Mouse (Mus musculus): Measurements from ENCODE around the gene Gbe1. TPM values are rescaled to one million over a fixed set of nuclear protein-coding genes. Genes with fewer than 3 reads are reported as not detected.

Gene Gbe1
- polyA plus RNA-seq, 1 experiment from 2014 or later = 27.4 TPM

- Histone ChIP-seq H3K9me3 (replicated peaks; ENCODE audit: control insufficient read depth, low read length) (no peaks in the 10 kb centered on the region), H3K4me3 (replicated peaks; ENCODE audit: low read length) (no peak overlapping the region), H3K4me1 (ENCODE audit: control insufficient read depth, insufficient read depth, low read length) (no peaks in the 10 kb centered on the region), H3K9ac (ENCODE audit: low read length) (no peak overlapping the region), H3K27ac (ENCODE audit: low read length) (no peak overlapping the region), H3K36me3 (ENCODE audit: control insufficient read depth, insufficient read depth, low read length) (0 out of 2 replicates have a peak, but pooled peaks cover 4% of the 10 kb centered on the region), H3K4me2 (ENCODE audit: low read depth, low read length) (no peak overlapping the region), H3K27me3 (ENCODE audit: control insufficient read depth, insufficient read depth, low read length) (no peaks in the 10 kb centered on the region)
- WGBS = 96% methylated on average over 1 of the region's 1 CpGs
- ATAC-seq (ENCODE audit: insufficient read depth, low FRiP score) = no peak
Measured at GRCm38 (mm10) chr16:70385494-70385893, 71.7 kb downstream of the Gbe1 start.

GRCm38 (mm10) chr16:70387385-70387784, 73.6 kb downstream of the Gbe1 start:
- no peak overlapping the region for H3K4me3 ChIP-seq (replicated peaks; ENCODE audit: low read length)
- WGBS = 100% methylated on average over 2 of the region's 2 CpGs
- no peak for ATAC-seq (ENCODE audit: insufficient read depth, low FRiP score)

GRCm38 (mm10) chr16:70395276-70395675, 81.5 kb downstream of the Gbe1 start:
- H3K36me3 ChIP-seq (ENCODE audit: control insufficient read depth, insufficient read depth, low read length) = 0 out of 2 replicates have a peak, but pooled peaks cover 1% of the 10 kb centered on the region
- H3K9me3 ChIP-seq (replicated peaks; ENCODE audit: control insufficient read depth, low read length) = no peaks in the 10 kb centered on the region
- no peak overlapping the region for H3K9ac ChIP-seq (ENCODE audit: low read length)
- no peak overlapping the region for H3K27ac ChIP-seq (ENCODE audit: low read length)
- 86% methylated on average over 3 of the region's 3 CpGs for WGBS
- no peaks in the 10 kb centered on the region for H3K4me1 ChIP-seq (ENCODE audit: control insufficient read depth, insufficient read depth, low read length)
- ATAC-seq (ENCODE audit: insufficient read depth, low FRiP score) = no peak
- no peaks in the 10 kb centered on the region for H3K27me3 ChIP-seq (ENCODE audit: control insufficient read depth, insufficient read depth, low read length)
- no peak overlapping the region for H3K4me2 ChIP-seq (ENCODE audit: low read depth, low read length)
- H3K4me3 ChIP-seq (replicated peaks; ENCODE audit: low read length) = no peak overlapping the region

More at GRCm38 (mm10) chr16:70387385-70387784, 73.6 kb downstream of the Gbe1 start:
- Histone ChIP-seq H3K27me3 (ENCODE audit: control insufficient read depth, insufficient read depth, low read length) (no peaks in the 10 kb centered on the region), H3K9me3 (replicated peaks; ENCODE audit: control insufficient read depth, low read length) (no peaks in the 10 kb centered on the region), H3K4me2 (ENCODE audit: low read depth, low read length) (no peak overlapping the region), H3K4me1 (ENCODE audit: control insufficient read depth, insufficient read depth, low read length) (no peaks in the 10 kb centered on the region), H3K27ac (ENCODE audit: low read length) (no peak overlapping the region), H3K36me3 (ENCODE audit: control insufficient read depth, insufficient read depth, low read length) (0 out of 2 replicates have a peak, but pooled peaks cover 4% of the 10 kb centered on the region), H3K9ac (ENCODE audit: low read length) (no peak overlapping the region)

GRCm38 (mm10) chr16:70407780-70408179, 94.0 kb downstream of the Gbe1 start:
- H3K9ac ChIP-seq (ENCODE audit: low read length) = no peak overlapping the region
- ATAC-seq (ENCODE audit: insufficient read depth, low FRiP score) = no peak
- no peak overlapping the region for H3K4me2 ChIP-seq (ENCODE audit: low read depth, low read length)
- no peaks in the 10 kb centered on the region for H3K36me3 ChIP-seq (ENCODE audit: control insufficient read depth, insufficient read depth, low read length)
- no peaks in the 10 kb centered on the region for H3K27me3 ChIP-seq (ENCODE audit: control insufficient read depth, insufficient read depth, low read length)
- WGBS = 91% methylated on average over 2 of the region's 2 CpGs
- no peak overlapping the region for H3K27ac ChIP-seq (ENCODE audit: low read length)
- H3K4me3 ChIP-seq (replicated peaks; ENCODE audit: low read length) = no peak overlapping the region
- H3K4me1 ChIP-seq (ENCODE audit: control insufficient read depth, insufficient read depth, low read length) = no peaks in the 10 kb centered on the region
- H3K9me3 ChIP-seq (replicated peaks; ENCODE audit: control insufficient read depth, low read length) = no peaks in the 10 kb centered on the region

GRCm38 (mm10) chr16:70421077-70421476, 107.3 kb downstream of the Gbe1 start:
- no peaks in the 10 kb centered on the region for H3K4me1 ChIP-seq (ENCODE audit: control insufficient read depth, insufficient read depth, low read length)
- no peak overlapping the region for H3K27ac ChIP-seq (ENCODE audit: low read length)
- no peaks in the 10 kb centered on the region for H3K27me3 ChIP-seq (ENCODE audit: control insufficient read depth, insufficient read depth, low read length)
- H3K9me3 ChIP-seq (replicated peaks; ENCODE audit: control insufficient read depth, low read length) = no peaks in the 10 kb centered on the region
- no peak overlapping the region for H3K9ac ChIP-seq (ENCODE audit: low read length)
- no peak for ATAC-seq (ENCODE audit: insufficient read depth, low FRiP score)
- no peak overlapping the region for H3K4me3 ChIP-seq (replicated peaks; ENCODE audit: low read length)
- no peak overlapping the region for H3K4me2 ChIP-seq (ENCODE audit: low read depth, low read length)
- 70% methylated on average over 3 of the region's 3 CpGs for WGBS
- H3K36me3 ChIP-seq (ENCODE audit: control insufficient read depth, insufficient read depth, low read length) = no peaks in the 10 kb centered on the region

GRCm38 (mm10) chr16:70449520-70449919, 135.8 kb downstream of the Gbe1 start:
- Histone ChIP-seq H3K4me2 (ENCODE audit: low read depth, low read length) (no peak overlapping the region), H3K36me3 (ENCODE audit: control insufficient read depth, insufficient read depth, low read length) (no peaks in the 10 kb centered on the region), H3K27ac (ENCODE audit: low read length) (no peak overlapping the region), H3K4me1 (ENCODE audit: control insufficient read depth, insufficient read depth, low read length) (no peaks in the 10 kb centered on the region), H3K4me3 (replicated peaks; ENCODE audit: low read length) (no peak overlapping the region), H3K27me3 (ENCODE audit: control insufficient read depth, insufficient read depth, low read length) (no peaks in the 10 kb centered on the region), H3K9me3 (replicated peaks; ENCODE audit: control insufficient read depth, low read length) (no peaks in the 10 kb centered on the region), H3K9ac (ENCODE audit: low read length) (no peak overlapping the region)
- no peak for ATAC-seq (ENCODE audit: insufficient read depth, low FRiP score)
- 77% methylated on average over 6 of the region's 6 CpGs for WGBS

GRCm38 (mm10) chr16:70475583-70475982, 161.8 kb downstream of the Gbe1 start:
- H3K27me3 ChIP-seq (ENCODE audit: control insufficient read depth, insufficient read depth, low read length) = no peaks in the 10 kb centered on the region
- no peak overlapping the region for H3K9ac ChIP-seq (ENCODE audit: low read length)
- H3K4me1 ChIP-seq (ENCODE audit: control insufficient read depth, insufficient read depth, low read length) = no peaks in the 10 kb centered on the region
- no peaks in the 10 kb centered on the region for H3K9me3 ChIP-seq (replicated peaks; ENCODE audit: control insufficient read depth, low read length)
- H3K4me3 ChIP-seq (replicated peaks; ENCODE audit: low read length) = no peak overlapping the region
- WGBS = 100% methylated on average over 1 of the region's 3 CpGs
- no peak for ATAC-seq (ENCODE audit: insufficient read depth, low FRiP score)
- H3K27ac ChIP-seq (ENCODE audit: low read length) = no peak overlapping the region
- no peak overlapping the region for H3K4me2 ChIP-seq (ENCODE audit: low read depth, low read length)
- no peaks in the 10 kb centered on the region for H3K36me3 ChIP-seq (ENCODE audit: control insufficient read depth, insufficient read depth, low read length)

- no peaks in the 10 kb centered on the region for H3K36me3 ChIP-seq (ENCODE audit: control insufficient read depth, insufficient read depth, low read length)
- H3K4me2 ChIP-seq (ENCODE audit: low read depth, low read length) = no peak overlapping the region
- no peak for ATAC-seq (ENCODE audit: insufficient read depth, low FRiP score)
- H3K27ac ChIP-seq (ENCODE audit: low read length) = no peak overlapping the region
- H3K4me1 ChIP-seq (ENCODE audit: control insufficient read depth, insufficient read depth, low read length) = no peaks in the 10 kb centered on the region
- WGBS = 73% methylated on average over 4 of the region's 4 CpGs
- H3K9ac ChIP-seq (ENCODE audit: low read length) = no peak overlapping the region
- H3K9me3 ChIP-seq (replicated peaks; ENCODE audit: control insufficient read depth, low read length) = no peaks in the 10 kb centered on the region
- H3K4me3 ChIP-seq (replicated peaks; ENCODE audit: low read length) = no peak overlapping the region
- no peaks in the 10 kb centered on the region for H3K27me3 ChIP-seq (ENCODE audit: control insufficient read depth, insufficient read depth, low read length)
Measured at GRCm38 (mm10) chr16:70476161-70476560, 162.4 kb downstream of the Gbe1 start.

- no peak overlapping the region for H3K4me2 ChIP-seq (ENCODE audit: low read depth, low read length)
- H3K27ac ChIP-seq (ENCODE audit: low read length) = no peak overlapping the region
- no peaks in the 10 kb centered on the region for H3K36me3 ChIP-seq (ENCODE audit: control insufficient read depth, insufficient read depth, low read length)
- whole genome bisulfite sequencing = 72% methylated on average over 3 of the region's 3 CpGs
- H3K27me3 ChIP-seq (ENCODE audit: control insufficient read depth, insufficient read depth, low read length) = no peaks in the 10 kb centered on the region
- H3K9me3 ChIP-seq (replicated peaks; ENCODE audit: control insufficient read depth, low read length) = no peaks in the 10 kb centered on the region
- H3K4me1 ChIP-seq (ENCODE audit: control insufficient read depth, insufficient read depth, low read length) = no peaks in the 10 kb centered on the region
- H3K9ac ChIP-seq (ENCODE audit: low read length) = no peak overlapping the region
- no peak for ATAC-seq (ENCODE audit: insufficient read depth, low FRiP score)
- no peak overlapping the region for H3K4me3 ChIP-seq (replicated peaks; ENCODE audit: low read length)
Measured at GRCm38 (mm10) chr16:70480494-70480893, 166.7 kb downstream of the Gbe1 start.

- H3K27me3 ChIP-seq (ENCODE audit: control insufficient read depth, insufficient read depth, low read length) = no peaks in the 10 kb centered on the region
- no peaks in the 10 kb centered on the region for H3K4me1 ChIP-seq (ENCODE audit: control insufficient read depth, insufficient read depth, low read length)
- H3K27ac ChIP-seq (ENCODE audit: low read length) = no peak overlapping the region
- no peak overlapping the region for H3K9ac ChIP-seq (ENCODE audit: low read length)
- 67% methylated on average over 1 of the region's 1 CpGs for WGBS
- no peak for ATAC-seq (ENCODE audit: insufficient read depth, low FRiP score)
- H3K9me3 ChIP-seq (replicated peaks; ENCODE audit: control insufficient read depth, low read length) = no peaks in the 10 kb centered on the region
- H3K4me2 ChIP-seq (ENCODE audit: low read depth, low read length) = no peak overlapping the region
- no peaks in the 10 kb centered on the region for H3K36me3 ChIP-seq (ENCODE audit: control insufficient read depth, insufficient read depth, low read length)
- no peak overlapping the region for H3K4me3 ChIP-seq (replicated peaks; ENCODE audit: low read length)
Measured at GRCm38 (mm10) chr16:70506457-70506856, 192.7 kb downstream of the Gbe1 start.
